Mouse (Mus musculus) megakaryocyte, embryonic 14.5 days (primary cell): Measurements from ENCODE around the gene Itih5.

ENCODE experiments used
- FLI1 ChIP-seq: IDR thresholded peaks from 2 replicates; pipeline ENCODE4 v1.6.1; 2012; ENCODE audit warnings: low read length, inconsistent platforms, mixed read lengths
- GATA1 ChIP-seq: IDR thresholded peaks from 3 replicates; pipeline ENCODE4 v1.6.1; 2012; ENCODE audit warnings: mixed read lengths, low read length, inconsistent platforms, borderline replicate concordance

DNA sequence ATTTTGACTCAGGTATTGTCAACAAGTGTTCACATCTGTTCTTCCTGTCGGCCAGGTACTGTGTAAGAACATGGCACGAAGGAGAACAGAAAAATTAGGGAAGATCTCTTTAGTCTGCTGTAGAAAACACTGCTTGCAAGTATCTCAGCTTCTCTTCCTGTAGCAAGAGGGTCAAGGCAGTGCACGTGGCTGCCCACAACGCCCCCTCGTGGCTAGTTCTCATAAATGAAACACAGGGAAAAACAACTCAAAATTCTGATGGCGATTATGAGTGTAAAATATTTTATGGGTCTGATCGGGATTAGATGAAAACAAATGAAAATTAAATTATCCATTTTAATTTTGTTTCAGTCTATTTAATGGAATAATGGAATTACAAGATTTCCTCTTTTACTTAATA, 146.9 kb downstream of the Itih5 start:
- TF ChIP-seq GATA1 (no peak), FLI1 (no peak)
